Mouse (Mus musculus): Measurements from ENCODE around the gene Slc37a4. TPM values are rescaled to one million over a fixed set of nuclear protein-coding genes. Genes with fewer than 3 reads are reported as not detected.
A peak's percentile ranks its signal among the peaks of the same experiment; 100 is the strongest.
"Not testable (repeated sequence)": the region's sequence is repeated elsewhere in the genome, so short reads cannot be mapped to it uniquely, and the experiment has no call there.

Slc37a4 gene
- polyA plus RNA-seq, 1 experiment from 2014 or later = 17.7 TPM

DNA sequence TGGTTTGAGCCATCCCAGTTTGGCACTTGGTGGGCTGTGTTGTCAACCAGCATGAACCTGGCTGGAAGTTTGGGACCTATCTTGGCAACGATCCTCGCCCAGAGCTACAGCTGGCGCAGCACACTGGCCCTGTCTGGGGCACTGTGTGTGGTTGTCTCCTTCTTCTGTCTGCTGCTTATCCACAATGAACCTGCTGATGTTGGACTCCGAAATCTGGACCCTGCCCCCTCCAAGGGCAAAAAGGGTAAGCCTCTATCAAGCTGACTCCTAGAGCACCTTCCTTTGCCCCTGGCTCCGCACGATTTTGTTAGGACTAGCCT, 3.1 kb downstream of the Slc37a4 start:
- WGBS = 88% methylated on average over 6 of the region's 6 CpGs
- Histone ChIP-seq H3K4me3 (ENCODE audit: low read depth, low read length) (no peak overlapping the region), H3K9me3 (ENCODE audit: low read length) (no peaks in the 10 kb centered on the region), H3K27ac (ENCODE audit: low read length) (no peak overlapping the region), H3K27me3 (replicated peaks; ENCODE audit: insufficient read depth, low read length) (no peaks in the 10 kb centered on the region), H3K36me3 (ENCODE audit: insufficient read depth, low read length) (peaks cover 23% of the 10 kb centered on the region), H3K4me1 (ENCODE audit: insufficient read depth, low read depth, low read length) (0 out of 2 replicates have a peak, but pooled peaks cover 6% of the 10 kb centered on the region), H3K4me2 (replicated peaks; ENCODE audit: low read depth, low read length) (no peak overlapping the region), H3K9ac (replicated peaks; ENCODE audit: low read depth) (no peak overlapping the region)
- no peak for DNase-seq (ENCODE audit: low spot score)
- ATAC-seq = no peak
- TF ChIP-seq EP300 (IDR thresholded peaks at IDR 0.05) = no peak
- no peak for TF ChIP-seq CTCF (IDR thresholded peaks at IDR 0.05)

DNA sequence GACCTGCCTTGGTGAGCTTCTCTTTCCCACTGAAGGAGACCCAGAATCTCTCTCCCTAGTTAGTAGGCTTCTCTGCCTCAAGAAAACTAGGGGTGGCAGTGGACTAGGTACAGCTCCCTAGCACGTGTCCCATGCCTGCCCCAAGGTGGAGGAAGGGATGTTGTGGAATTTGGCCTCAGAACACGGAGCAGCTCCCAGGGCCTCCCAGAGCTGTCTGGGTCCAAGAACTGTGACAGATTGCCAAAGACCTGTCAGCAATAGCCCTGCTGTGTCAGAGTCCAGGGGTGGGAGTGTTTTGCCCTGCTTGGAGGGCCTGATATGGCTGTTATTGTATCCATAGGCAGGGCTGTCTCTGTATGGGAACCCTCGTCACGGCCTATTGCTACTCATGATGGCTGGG, 4.4 kb downstream of the Slc37a4 start:
- DNase-seq (ENCODE audit: low spot score) (no peak), ATAC-seq (no peak)
- Histone ChIP-seq H3K4me2 (replicated peaks; ENCODE audit: low read depth, low read length) (no peak overlapping the region), H3K27ac (ENCODE audit: low read length) (no peak overlapping the region), H3K36me3 (ENCODE audit: insufficient read depth, low read length) (peaks cover 23% of the 10 kb centered on the region), H3K27me3 (replicated peaks; ENCODE audit: insufficient read depth, low read length) (no peaks in the 10 kb centered on the region), H3K9ac (replicated peaks; ENCODE audit: low read depth) (no peak overlapping the region), H3K4me3 (ENCODE audit: low read depth, low read length) (no peak overlapping the region), H3K9me3 (ENCODE audit: low read length) (no peaks in the 10 kb centered on the region), H3K4me1 (ENCODE audit: insufficient read depth, low read depth, low read length) (0 out of 2 replicates have a peak, but pooled peaks cover 5% of the 10 kb centered on the region)
- TF ChIP-seq EP300 (IDR thresholded peaks at IDR 0.05) = no peak
- no peak for TF ChIP-seq CTCF (IDR thresholded peaks at IDR 0.05)
- 87% methylated on average over 4 of the region's 4 CpGs for WGBS

DNA sequence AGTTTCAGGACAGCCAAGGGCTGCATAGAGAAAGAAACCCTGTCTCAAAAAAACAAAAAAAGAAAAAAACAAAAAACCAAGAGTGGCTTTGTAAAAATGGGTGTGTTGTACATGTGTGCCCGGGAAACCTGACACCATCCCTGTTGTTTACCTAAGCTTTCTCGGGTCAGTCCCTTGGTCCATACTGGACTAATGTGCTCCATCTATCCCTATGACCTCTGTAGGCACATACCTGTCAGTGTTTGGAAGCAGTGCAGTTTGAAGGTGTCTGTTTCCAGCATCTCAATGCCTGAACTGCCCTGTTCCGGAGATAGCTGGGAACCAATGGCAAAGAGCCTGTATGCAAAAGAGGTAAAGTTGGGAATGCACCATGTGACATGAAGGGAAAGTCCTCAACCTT, 8.4 kb downstream of the Slc37a4 start:
- Histone ChIP-seq H3K9me3 (ENCODE audit: low read length) (no peaks in the 10 kb centered on the region), H3K36me3 (ENCODE audit: insufficient read depth, low read length) (peaks cover 30% of the 10 kb centered on the region), H3K4me1 (ENCODE audit: insufficient read depth, low read depth, low read length) (peaks cover 3% of the 10 kb centered on the region; the same call in 1 of the 2 replicates), H3K4me2 (replicated peaks; ENCODE audit: low read depth, low read length) (no peak overlapping the region), H3K4me3 (ENCODE audit: low read depth, low read length) (no peak overlapping the region), H3K27ac (ENCODE audit: low read length) (no peak overlapping the region), H3K27me3 (replicated peaks; ENCODE audit: insufficient read depth, low read length) (no peaks in the 10 kb centered on the region), H3K9ac (replicated peaks; ENCODE audit: low read depth) (no peak overlapping the region)
- no peak for DNase-seq (ENCODE audit: low spot score)
- ATAC-seq = no peak
- WGBS = 52% methylated on average over 3 of the region's 3 CpGs
- TF ChIP-seq CTCF (IDR thresholded peaks at IDR 0.05) = no peak
- no peak for TF ChIP-seq EP300 (IDR thresholded peaks at IDR 0.05)

DNA sequence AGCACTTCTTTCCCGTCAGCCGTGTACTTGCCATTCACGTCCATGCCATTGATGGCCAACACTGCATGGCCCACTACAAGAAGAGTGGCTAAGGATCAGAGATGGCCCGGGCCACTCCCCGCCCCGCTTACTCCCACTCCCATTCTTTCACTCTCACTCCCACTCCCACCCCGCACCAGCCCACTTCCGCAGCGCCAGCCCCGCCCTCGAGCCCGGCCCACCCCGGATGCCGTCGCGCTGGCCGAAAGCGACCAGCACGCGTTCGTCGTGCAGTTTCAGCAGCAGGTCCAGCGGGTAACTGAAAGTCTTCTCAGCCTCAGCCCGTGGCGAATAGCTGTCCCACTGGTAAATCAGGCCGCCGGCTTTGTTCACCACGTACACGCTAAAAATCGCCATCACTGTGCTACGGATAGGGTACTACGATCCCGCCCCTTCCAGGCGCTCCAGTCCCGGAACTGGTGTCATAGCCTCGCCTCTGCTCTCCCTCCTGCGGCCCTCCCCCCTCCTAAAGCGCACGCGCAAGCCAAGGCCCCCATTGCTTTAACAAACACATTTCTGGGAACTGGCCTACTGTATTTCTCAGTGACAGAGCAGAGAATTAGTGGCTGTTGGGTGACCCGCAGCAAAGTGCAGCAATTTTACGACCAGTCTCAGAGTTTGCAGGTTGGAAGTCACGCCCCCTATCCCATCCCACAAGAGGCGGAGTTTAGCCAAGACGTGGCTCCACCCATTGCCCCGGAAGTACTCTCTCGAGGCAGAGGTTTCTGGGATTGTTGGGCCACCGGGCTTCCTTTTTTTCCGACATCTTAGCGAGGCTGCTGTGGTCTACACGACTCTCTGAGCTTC, 10.5 kb downstream of the Slc37a4 start, which contains the start of the genes Rps25 and Trappc4:
Gene Rps25, plus strand, starts transcription at position 234 of the 846 bp plus-strand sequence.
Gene Trappc4, minus strand, starts transcription at position 695 of the 846 bp plus-strand sequence.
- TF ChIP-seq EP300 (IDR thresholded peaks at IDR 0.05) (no peak), CTCF (IDR thresholded peaks at IDR 0.05) (no peak)
- H3K4me2 ChIP-seq (replicated peaks; ENCODE audit: low read depth, low read length) = peak within 1 kb of the TSS; percentile 56
- no peaks in the 10 kb centered on the region for H3K9me3 ChIP-seq (ENCODE audit: low read length)
- peak within 1 kb of the TSS; percentile 79 for H3K4me3 ChIP-seq (ENCODE audit: low read depth, low read length)
- H3K9ac ChIP-seq (replicated peaks; ENCODE audit: low read depth) = peak within 1 kb of the TSS; percentile 89
- no peaks in the 10 kb centered on the region for H3K27me3 ChIP-seq (replicated peaks; ENCODE audit: insufficient read depth, low read length)
- H3K36me3 ChIP-seq (ENCODE audit: insufficient read depth, low read length) = peaks cover 32% of the 10 kb centered on the region
- ATAC-seq = peak; percentile 97
- peaks cover 3% of the 10 kb centered on the region; the same call in 1 of the 2 replicates for H3K4me1 ChIP-seq (ENCODE audit: insufficient read depth, low read depth, low read length)
- WGBS = under 1% methylated on average over 51 of the region's 51 CpGs
- peak within 1 kb of the TSS; percentile 90 for H3K27ac ChIP-seq (ENCODE audit: low read length)
- DNase-seq (ENCODE audit: low spot score) = peak; percentile 98

DNA sequence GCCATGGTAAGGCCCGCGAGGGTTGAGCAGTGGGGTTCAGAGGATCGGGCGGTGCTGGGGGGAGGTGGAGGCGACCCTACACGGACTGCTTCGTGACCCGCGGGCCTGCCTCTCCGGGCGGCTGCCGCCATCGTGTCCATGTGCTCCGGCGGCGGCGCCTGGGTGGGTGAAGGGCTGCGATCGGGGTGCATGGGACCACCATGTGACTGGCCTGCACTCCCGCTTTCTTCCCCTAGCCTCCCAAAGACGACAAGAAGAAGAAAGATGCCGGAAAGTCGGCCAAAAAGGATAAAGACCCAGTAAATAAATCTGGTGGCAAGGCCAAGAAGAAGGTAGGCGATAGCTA, 11.1 kb downstream of the Slc37a4 start:
- Histone ChIP-seq H3K4me1 (ENCODE audit: insufficient read depth, low read depth, low read length) (peaks cover 3% of the 10 kb centered on the region; the same call in 1 of the 2 replicates), H3K9ac (replicated peaks; ENCODE audit: low read depth) (peak overlapping the region; percentile 89), H3K4me3 (ENCODE audit: low read depth, low read length) (peak overlapping the region; percentile 79), H3K36me3 (ENCODE audit: insufficient read depth, low read length) (peaks cover 26% of the 10 kb centered on the region), H3K27me3 (replicated peaks; ENCODE audit: insufficient read depth, low read length) (no peaks in the 10 kb centered on the region), H3K27ac (ENCODE audit: low read length) (peak overlapping the region; percentile 90), H3K4me2 (replicated peaks; ENCODE audit: low read depth, low read length) (peak overlapping the region; percentile 56), H3K9me3 (ENCODE audit: low read length) (no peaks in the 10 kb centered on the region)
- WGBS = under 1% methylated on average over 24 of the region's 24 CpGs
- no peak for TF ChIP-seq CTCF (IDR thresholded peaks at IDR 0.05)
- no peak for TF ChIP-seq EP300 (IDR thresholded peaks at IDR 0.05)
- DNase-seq (ENCODE audit: low spot score) = no peak
- ATAC-seq = peak; percentile 33; the same call in 1 of the 2 replicates

DNA sequence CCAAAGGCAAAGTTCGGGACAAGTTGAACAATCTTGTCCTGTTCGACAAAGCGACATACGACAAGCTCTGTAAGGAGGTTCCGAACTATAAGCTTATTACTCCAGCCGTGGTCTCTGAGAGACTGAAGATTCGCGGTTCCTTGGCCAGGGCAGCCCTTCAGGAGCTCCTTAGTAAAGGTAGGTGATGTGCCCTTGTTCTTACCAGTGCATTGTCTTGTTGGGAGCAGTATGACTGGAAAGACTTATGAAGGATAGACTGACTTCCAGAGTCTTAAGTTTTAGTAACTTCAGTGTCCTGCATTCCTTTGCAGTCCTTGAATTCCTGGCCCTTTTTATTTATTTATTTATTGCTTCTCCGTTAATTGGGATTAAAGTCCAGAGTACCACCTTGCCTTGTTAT, 12.0 kb downstream of the Slc37a4 start:
- H3K27ac ChIP-seq (ENCODE audit: low read length); H3K9me3 ChIP-seq (ENCODE audit: low read length); H3K27me3 ChIP-seq (replicated peaks; ENCODE audit: insufficient read depth, low read length); H3K4me1 ChIP-seq (ENCODE audit: insufficient read depth, low read depth, low read length); H3K4me3 ChIP-seq (ENCODE audit: low read depth, low read length); ATAC-seq; DNase-seq (ENCODE audit: low spot score): not testable (repeated sequence)
- H3K36me3 ChIP-seq (ENCODE audit: insufficient read depth, low read length) = peaks cover 19% of the 10 kb centered on the region
- 76% methylated on average over 9 of the region's 9 CpGs for WGBS
- peak overlapping the region; percentile 56; the same call in 1 of the 2 replicates for H3K4me2 ChIP-seq (replicated peaks; ENCODE audit: low read depth, low read length)
- peak overlapping the region; percentile 89; the same call in 1 of the 2 replicates for H3K9ac ChIP-seq (replicated peaks; ENCODE audit: low read depth)
